Mouse (Mus musculus) embryonic facial prominence, embryonic 14.5 days (tissue): Measurements from ENCODE around the gene Gm28053. TPM values are rescaled to one million over a fixed set of nuclear protein-coding genes. Genes with fewer than 3 reads are reported as not detected.
A peak's percentile ranks its signal among the peaks of the same experiment; 100 is the strongest.

Experiments used
- ATAC-seq: fragments of 200-750 bp; cut with Nextera tagmentation; 2 replicates; pipeline ENCODE4 v1.8.0; 2017; ENCODE audit warnings: low read depth, moderate number of reproducible peaks, moderate TSS enrichment
- DNase-seq: peaks from one replicate; pipeline ENCODE4 v3.0.0-alpha.2; 2015; ENCODE audit warnings: low spot score
- H3K27ac ChIP-seq: fragments of 300-500 bp; sonication (generic); replicated peaks from 2 replicates; pipeline ENCODE4 v1.5.1; 2014; ENCODE audit warnings: low read depth, mild to moderate bottlenecking, low read length, moderate library complexity
- H3K27me3 ChIP-seq: fragments of 300-500 bp; sonication (generic); replicated peaks from 2 replicates; pipeline ENCODE4 v1.6.1; 2014; ENCODE audit warnings: low read length; ENCODE audit not compliant: control insufficient read depth, insufficient read depth
- H3K36me3 ChIP-seq: fragments of 300-500 bp; sonication (generic); 2 replicates; pipeline ENCODE4 v1.6.1; 2014; ENCODE audit warnings: low read length, mixed read lengths; ENCODE audit not compliant: control insufficient read depth, insufficient read depth
- H3K4me1 ChIP-seq: fragments of 300-500 bp; sonication (generic); 2 replicates; pipeline ENCODE4 v1.6.1; 2014; ENCODE audit warnings: antibody characterized with exemption, low read length; ENCODE audit not compliant: control insufficient read depth, insufficient read depth
- H3K4me2 ChIP-seq: fragments of 300-500 bp; sonication (generic); 2 replicates; pipeline ENCODE4 v1.6.1; 2014; ENCODE audit warnings: low read depth, mild to moderate bottlenecking, low read length, moderate library complexity, mixed read lengths
- H3K4me3 ChIP-seq: fragments of 300-500 bp; sonication (generic); 2 replicates; pipeline ENCODE4 v1.5.1; 2014; ENCODE audit warnings: low read depth, mild to moderate bottlenecking, low read length
- H3K9ac ChIP-seq: fragments of 300-500 bp; sonication (generic); 2 replicates; pipeline ENCODE4 v1.6.1; 2014; ENCODE audit warnings: low read depth, mild to moderate bottlenecking, low read length, moderate library complexity, mixed read lengths
- H3K9me3 ChIP-seq: fragments of 300-500 bp; sonication (generic); 2 replicates; pipeline ENCODE4 v1.6.1; 2016; ENCODE audit warnings: low read length; ENCODE audit not compliant: control insufficient read depth
- WGBS: fragments of 180-500 bp; shearing (Covaris S2); extraction: QIAGEN DNeasy Blood & Tissue Kit; methylation state at CpG from one replicate; pipeline ENCODE4 v1.1.7; 2014; 5-methylcytosine and 5-hydroxymethylcytosine counted together
- polyA plus RNA-seq: library from polyadenylated mRNA; unstranded; fragments of >200 nt; fragmentation: Nextera tagmentation; extraction: Ambion mirVana; gene quantifications from 2 replicates; pipeline ENCODE4 v1.2.1, GENCODE M21; 2014

Gm28053 gene
- polyA plus RNA-seq, 1 experiment from 2014 or later = not detected

DNA sequence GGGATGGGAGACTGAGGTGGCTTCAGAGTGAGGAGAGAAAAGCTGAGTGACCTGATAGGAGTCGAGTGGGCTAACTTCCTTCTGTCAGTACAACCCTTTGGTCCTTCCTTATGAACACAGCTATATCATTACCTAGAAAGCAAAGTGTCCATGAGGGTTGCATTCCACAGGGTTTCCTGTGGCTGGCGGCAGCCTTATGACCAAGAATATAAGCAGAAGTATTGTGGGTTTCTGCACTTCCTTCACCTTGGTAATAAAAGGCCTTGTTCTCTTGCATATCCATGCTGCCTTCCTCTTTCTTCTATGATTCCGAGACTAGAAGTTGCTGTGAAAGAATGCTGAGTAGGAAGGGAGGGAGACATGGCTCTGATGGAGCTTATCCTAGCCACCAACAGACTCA is 19.5 kb upstream of the Gm28053 start:
- Histone ChIP-seq H3K36me3 (no peaks in the 10 kb centered on the region), H3K27ac (no peak overlapping the region), H3K27me3 (no peaks in the 10 kb centered on the region), H3K4me2 (no peak overlapping the region), H3K9ac (no peak overlapping the region), H3K4me1 (no peaks in the 10 kb centered on the region), H3K9me3 (no peaks in the 10 kb centered on the region), H3K4me3 (no peak overlapping the region)
- WGBS = 76% methylated on average over 3 of the region's 3 CpGs
- ATAC-seq = no peak
- no peak for DNase-seq

DNA sequence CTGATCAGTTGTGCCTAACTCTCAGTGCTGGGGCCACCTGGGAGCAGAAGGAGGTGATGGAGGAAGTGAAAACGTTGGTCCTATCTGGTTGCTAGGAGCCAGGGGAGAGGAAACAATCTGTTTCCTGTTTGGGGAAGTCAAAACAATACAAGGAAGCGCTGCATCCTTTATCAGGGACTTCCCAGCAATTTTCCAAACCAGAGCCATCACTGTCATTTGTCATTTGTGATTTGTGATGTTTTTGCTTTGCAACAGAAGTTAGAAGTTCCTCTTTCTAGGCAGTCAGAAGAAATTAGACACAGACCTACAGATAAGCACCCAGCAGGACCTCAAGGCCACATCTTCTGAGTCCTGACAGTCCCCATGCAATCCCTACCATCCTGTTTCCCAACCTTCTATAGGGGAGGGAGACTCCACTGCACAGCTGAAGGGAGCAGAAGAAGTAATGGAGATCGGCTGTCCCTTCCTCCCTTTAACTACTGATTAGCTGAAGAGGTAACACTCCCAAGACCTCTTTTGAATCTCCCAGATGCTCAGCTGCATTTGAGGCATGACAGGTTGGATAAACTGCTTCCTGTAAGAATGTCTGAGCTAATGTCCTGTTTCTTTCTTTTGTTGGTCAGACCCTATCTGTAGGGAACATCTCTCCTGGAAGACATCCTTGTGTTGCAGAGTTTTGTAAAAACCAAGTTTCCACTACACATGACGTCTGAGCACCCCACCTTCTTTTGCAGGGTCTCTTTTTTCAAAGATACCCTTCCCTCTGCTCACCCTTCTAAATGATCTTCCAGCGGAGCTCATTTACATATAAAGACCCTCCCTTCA is 17.9 kb upstream of the Gm28053 start:
- Histone ChIP-seq H3K27me3 (no peaks in the 10 kb centered on the region), H3K9ac (no peak overlapping the region), H3K4me3 (no peak overlapping the region), H3K27ac (no peak overlapping the region), H3K4me1 (no peaks in the 10 kb centered on the region), H3K36me3 (no peaks in the 10 kb centered on the region), H3K4me2 (no peak overlapping the region), H3K9me3 (no peaks in the 10 kb centered on the region)
- 50% methylated on average over 5 of the region's 5 CpGs for WGBS
- peak; percentile 24 for DNase-seq
- no peak for ATAC-seq

DNA sequence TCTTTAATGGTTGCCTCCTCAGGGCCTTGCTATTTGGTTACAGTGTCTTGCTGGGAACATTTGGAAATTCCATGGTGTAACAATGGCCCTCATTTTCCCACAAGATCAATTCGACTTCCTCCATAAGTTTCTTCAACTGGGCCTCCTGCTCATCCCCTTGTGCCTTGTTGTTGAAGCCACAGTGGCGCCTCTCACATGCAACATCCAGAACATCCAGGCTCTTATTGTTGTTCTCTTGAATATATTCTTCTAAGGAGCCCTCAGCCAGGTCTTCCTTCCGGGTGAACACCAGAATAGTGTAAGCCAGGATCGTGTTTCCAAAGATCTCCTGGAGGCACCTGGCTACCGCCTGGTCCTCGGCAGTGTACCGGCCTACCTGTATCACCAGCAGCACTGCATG is 16.3 kb upstream of the Gm28053 start:
- no peak overlapping the region for H3K9ac ChIP-seq
- no peak overlapping the region for H3K4me3 ChIP-seq
- H3K27ac ChIP-seq = no peak overlapping the region
- H3K4me2 ChIP-seq = no peak overlapping the region
- no peaks in the 10 kb centered on the region for H3K36me3 ChIP-seq
- DNase-seq (no peak), ATAC-seq (no peak)
- no peaks in the 10 kb centered on the region for H3K9me3 ChIP-seq
- H3K4me1 ChIP-seq = no peaks in the 10 kb centered on the region
- WGBS = 80% methylated on average over 7 of the region's 7 CpGs
- no peaks in the 10 kb centered on the region for H3K27me3 ChIP-seq

DNA sequence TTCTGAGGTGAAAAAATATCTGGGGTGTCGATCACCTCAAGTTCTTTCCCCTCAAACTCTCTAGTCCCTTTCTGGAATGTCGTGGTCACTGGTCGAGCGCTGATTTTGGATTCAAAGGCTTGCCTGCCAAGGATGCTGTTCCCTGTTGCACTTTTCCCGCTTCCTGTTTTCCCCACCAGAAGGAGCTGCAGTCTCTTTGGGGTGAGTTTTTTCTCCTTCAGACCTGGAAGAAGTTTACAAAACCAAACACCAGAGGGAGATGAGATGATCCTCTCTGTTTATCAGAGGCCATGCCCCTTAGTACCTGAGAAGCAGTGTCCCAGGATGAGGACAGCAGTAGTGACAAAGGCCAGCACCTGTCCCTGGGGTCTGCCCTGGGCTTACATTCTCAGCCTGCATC is 15.8 kb upstream of the Gm28053 start:
- no peaks in the 10 kb centered on the region for H3K27me3 ChIP-seq
- WGBS = 66% methylated on average over 5 of the region's 5 CpGs
- no peak overlapping the region for H3K4me2 ChIP-seq
- H3K9me3 ChIP-seq = no peaks in the 10 kb centered on the region
- no peak overlapping the region for H3K27ac ChIP-seq
- ATAC-seq = no peak
- no peaks in the 10 kb centered on the region for H3K36me3 ChIP-seq
- no peak overlapping the region for H3K9ac ChIP-seq
- DNase-seq = no peak
- no peaks in the 10 kb centered on the region for H3K4me1 ChIP-seq
- no peak overlapping the region for H3K4me3 ChIP-seq

DNA sequence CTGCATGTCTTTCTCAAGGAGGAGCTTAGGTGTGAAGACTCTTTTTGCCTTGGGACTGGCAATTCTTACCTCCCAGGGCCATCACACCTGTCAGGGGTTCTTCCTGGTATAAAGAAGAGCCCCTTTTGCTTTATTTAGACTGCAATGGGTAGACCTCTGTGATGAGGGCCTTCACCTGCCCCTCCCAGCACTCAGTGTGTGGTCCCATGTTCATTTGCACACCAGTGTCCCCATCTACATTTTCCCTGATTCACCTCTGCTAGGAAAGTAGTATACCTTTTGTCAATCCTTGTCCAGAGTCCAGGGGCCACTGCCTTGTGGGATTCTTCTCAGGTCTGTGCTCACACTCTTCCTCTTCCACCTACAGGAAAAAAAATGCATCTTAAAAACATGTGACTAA is 14.3 kb upstream of the Gm28053 start:
- DNase-seq (no peak), ATAC-seq (no peak)
- H3K9ac ChIP-seq = no peak overlapping the region
- no peaks in the 10 kb centered on the region for H3K4me1 ChIP-seq
- H3K4me2 ChIP-seq = no peak overlapping the region
- no peak overlapping the region for H3K4me3 ChIP-seq
- H3K9me3 ChIP-seq = no peaks in the 10 kb centered on the region
- no peaks in the 10 kb centered on the region for H3K36me3 ChIP-seq
- no peaks in the 10 kb centered on the region for H3K27me3 ChIP-seq
- H3K27ac ChIP-seq = no peak overlapping the region

DNA sequence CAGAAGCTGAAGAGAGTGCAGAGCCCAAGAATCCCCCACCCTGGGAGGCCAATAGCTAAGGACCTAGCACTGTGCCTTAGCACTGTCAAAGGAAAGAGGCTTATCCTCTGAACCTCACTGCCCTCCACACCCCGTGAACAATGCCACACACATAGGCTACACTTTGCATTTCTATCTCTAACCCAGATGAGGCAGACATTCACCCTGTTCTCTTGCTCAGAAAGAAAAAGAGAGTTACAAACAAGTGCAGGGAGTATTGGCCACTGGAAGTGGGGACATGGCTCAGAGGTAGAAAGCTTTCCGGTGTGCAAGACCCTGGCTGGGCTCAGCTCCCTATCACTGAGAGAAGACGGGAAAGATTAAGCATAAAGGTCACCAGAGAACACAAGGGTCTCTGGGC is 12.3 kb upstream of the Gm28053 start:
- Histone ChIP-seq H3K36me3 (no peaks in the 10 kb centered on the region), H3K27ac (no peak overlapping the region), H3K4me3 (0 out of 2 replicates have a peak overlapping the region, but pooled peaks have one; percentile 1), H3K4me1 (no peaks in the 10 kb centered on the region), H3K27me3 (no peaks in the 10 kb centered on the region), H3K9me3 (no peaks in the 10 kb centered on the region), H3K4me2 (no peak overlapping the region), H3K9ac (no peak overlapping the region)
- DNase-seq (no peak), ATAC-seq (no peak)
- 61% methylated on average over 3 of the region's 3 CpGs for WGBS

DNA sequence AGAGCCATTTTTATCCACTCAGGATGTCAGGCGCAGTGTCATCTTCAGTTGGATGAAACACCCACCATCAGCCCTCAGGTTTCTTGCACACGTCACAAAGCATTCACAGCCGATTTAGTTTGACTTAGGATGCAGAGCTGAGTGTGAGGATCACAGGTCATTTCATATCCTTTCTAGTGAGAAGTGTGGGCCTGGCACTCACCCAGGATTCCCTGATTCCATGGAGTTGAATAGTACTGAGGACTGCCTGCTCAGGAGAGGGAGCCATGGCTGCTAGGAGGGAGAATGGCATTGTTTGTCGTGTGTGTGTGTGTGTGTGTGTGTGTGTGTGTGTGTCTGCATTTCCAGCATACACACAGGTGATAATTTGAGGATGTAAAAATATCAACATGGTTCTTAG is 1.9 kb downstream of the Gm28053 start:
- Histone ChIP-seq H3K4me2 (no peak overlapping the region), H3K4me1 (no peaks in the 10 kb centered on the region; the same call in 1 of the 2 replicates), H3K27ac (no peak overlapping the region), H3K9ac (no peak overlapping the region), H3K4me3 (no peak overlapping the region), H3K27me3 (no peaks in the 10 kb centered on the region), H3K36me3 (no peaks in the 10 kb centered on the region), H3K9me3 (no peaks in the 10 kb centered on the region)
- ATAC-seq = no peak
- WGBS = 81% methylated on average over 4 of the region's 4 CpGs
- no peak for DNase-seq

DNA sequence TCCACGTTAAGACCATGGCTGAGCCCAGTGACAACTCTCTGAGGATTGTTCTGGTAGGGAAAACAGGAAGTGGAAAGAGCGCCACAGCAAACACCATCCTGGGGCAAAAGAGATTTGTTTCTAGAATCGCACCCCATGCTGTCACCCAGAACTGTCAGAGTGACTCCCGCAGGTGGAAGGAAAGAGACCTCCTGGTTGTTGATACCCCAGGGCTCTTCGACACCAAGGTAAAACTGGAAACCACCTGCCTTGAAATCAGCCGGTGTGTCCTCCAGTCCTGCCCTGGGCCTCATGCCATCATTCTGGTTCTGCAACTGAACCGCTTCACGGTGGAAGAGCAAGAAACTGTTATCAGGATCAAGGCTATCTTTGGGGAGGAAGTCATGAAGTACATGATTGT is 5.1 kb downstream of the Gm28053 start:
- Histone ChIP-seq H3K27ac (no peak overlapping the region), H3K4me3 (no peak overlapping the region), H3K4me2 (no peak overlapping the region), H3K36me3 (no peaks in the 10 kb centered on the region), H3K9me3 (no peaks in the 10 kb centered on the region), H3K9ac (no peak overlapping the region), H3K27me3 (no peaks in the 10 kb centered on the region), H3K4me1 (no peaks in the 10 kb centered on the region; the same call in 1 of the 2 replicates)
- no peak for ATAC-seq
- DNase-seq = no peak
- WGBS = 81% methylated on average over 8 of the region's 8 CpGs

DNA sequence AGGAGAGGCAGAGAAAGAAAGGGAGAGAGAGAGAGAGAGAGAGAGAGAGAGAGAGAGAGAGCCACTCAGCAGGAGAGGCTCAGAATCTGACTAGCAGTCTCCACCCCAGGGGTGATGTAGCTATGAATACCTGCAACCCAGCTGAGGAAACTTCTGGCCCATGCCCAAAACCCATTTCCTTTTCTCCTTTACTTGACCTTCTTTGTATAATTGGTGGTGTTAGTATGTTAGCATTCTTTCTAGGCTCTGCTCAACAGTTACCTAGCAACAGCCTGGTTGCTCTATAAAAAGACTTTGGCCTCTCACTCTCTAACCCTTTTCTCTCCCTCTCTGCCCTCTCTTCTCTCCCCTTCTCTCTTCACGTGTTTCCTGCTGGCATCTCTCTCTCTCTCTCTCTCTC is 7.1 kb downstream of the Gm28053 start:
- no peaks in the 10 kb centered on the region for H3K27me3 ChIP-seq
- no peaks in the 10 kb centered on the region for H3K9me3 ChIP-seq
- ATAC-seq (peak; percentile 68), DNase-seq (peak; percentile 85)
- H3K4me3 ChIP-seq = no peak overlapping the region
- H3K36me3 ChIP-seq = no peaks in the 10 kb centered on the region
- H3K4me1 ChIP-seq = no peaks in the 10 kb centered on the region; the same call in 1 of the 2 replicates
- no peak overlapping the region for H3K27ac ChIP-seq
- H3K4me2 ChIP-seq = no peak overlapping the region
- WGBS = 0% methylated on average over 1 of the region's 1 CpGs
- no peak overlapping the region for H3K9ac ChIP-seq
